Mouse (Mus musculus) fibroblast of lung, adult 2 months (primary cell): Measurements from ENCODE around the gene Cetn2.

Experiments
- DNase-seq: peaks from one replicate; pipeline ENCODE4 v3.0.0-alpha.2; 2011; ENCODE audit warnings: low read depth

The Cetn2 gene

GRCm38 (mm10) chrX:72917884-72918681 lies at the start of gene Cetn2, which contains the start of gene Nsdhl:
Gene Cetn2 (minus strand): TSS chrX:72918411.
Gene Nsdhl (plus strand): TSS chrX:72918557.
- peak; percentile 87 for DNase-seq

DNA sequence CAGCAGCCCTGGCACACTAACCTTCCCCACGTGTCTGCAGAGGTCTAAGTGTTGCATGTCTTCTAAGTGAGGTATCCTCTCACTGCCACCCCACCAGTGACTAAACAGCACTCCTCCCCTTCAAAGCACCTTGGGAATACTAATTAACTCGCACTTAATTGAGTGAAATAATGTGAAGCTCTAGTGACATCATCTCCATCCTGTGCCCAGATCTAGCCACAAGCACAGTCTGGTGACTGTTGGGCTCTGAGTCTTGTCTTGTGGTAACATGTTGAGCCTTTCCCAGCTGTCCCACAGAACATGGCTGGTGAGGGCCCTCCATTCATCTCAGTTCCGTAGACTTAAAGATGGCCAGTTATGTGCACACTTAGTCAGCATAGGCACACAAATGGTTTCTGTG lies 44.5 kb upstream of the Cetn2 start:
- DNase-seq, result no peak

- no peak for DNase-seq
These were observed 43.3 kb upstream of the Cetn2 start for GRCm38 (mm10) chrX:72961511-72961910.

- peak; percentile 2 for DNase-seq
These were observed 42.2 kb upstream of the Cetn2 start for GRCm38 (mm10) chrX:72960431-72960830.

GRCm38 (mm10) chrX:72956486-72956885 lies 38.3 kb upstream of the Cetn2 start:
- DNase-seq, result no peak

DNA sequence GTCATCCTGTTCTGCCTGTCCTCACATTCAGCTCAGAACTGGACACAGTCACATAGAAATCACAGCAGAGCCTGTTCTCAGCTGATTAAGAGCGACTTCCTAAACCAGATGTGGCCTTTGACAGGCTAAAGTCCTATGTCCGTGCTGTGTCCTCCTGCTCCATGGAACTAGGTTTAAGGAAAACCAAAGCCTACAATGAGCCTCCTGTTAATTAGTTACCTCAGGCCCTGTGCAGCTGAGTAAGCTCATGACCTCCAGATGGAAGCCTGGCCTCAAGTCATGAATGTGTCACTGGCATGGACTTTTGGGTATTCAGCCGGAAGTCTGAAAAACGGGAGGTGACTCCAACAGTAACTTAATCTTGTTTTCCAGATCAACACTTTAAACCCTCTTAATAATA lies 35.3 kb upstream of the Cetn2 start:
- peak; percentile 2 for DNase-seq

DNA sequence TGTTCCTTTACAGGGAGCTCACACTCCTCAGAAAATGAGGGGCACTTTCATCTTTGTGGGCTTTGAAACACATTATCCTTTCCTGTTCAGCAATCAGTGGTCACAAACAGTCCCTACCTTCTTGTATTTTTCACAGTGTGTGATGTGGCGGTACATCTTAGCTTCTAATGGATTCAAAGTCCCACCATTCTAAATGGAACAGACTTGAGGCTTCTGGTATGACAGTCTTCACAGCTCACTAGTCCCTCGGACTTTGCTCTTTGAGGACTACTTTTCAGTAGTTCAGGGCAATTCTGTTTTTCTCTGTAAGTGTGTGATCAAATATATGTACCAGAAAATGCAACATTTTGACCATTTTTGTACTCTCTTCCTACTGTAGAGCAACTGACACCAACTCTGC lies 3.2 kb upstream of the Cetn2 start:
- DNase-seq, result no peak

DNA sequence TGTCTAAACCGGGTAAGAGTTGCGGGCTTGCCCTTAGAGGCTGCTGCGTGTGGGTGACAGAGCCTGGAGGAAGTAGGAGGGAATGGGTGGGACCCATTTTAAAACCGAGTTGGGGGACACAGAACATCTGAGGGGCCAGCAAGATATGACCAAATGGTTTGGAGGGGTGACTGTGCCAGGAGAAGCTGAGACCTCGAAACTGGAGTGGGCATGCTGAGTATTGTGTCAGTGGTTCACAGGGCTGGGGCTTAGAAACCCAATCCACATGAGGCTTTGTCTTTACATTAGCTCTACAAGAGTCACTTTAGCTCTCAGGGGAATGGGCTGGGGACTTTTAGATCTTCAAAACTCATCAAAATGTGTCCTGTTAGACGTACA lies 460 bp upstream of the Cetn2 start:
- no peak for DNase-seq

GRCm38 (mm10) chrX:72911611-72912010 lies 6.6 kb downstream of the Cetn2 start:
- DNase-seq, result no peak

- peak; percentile 11 for DNase-seq
These were observed 9.8 kb downstream of the Cetn2 start for GRCm38 (mm10) chrX:72908404-72908741.

GRCm38 (mm10) chrX:72907619-72908403 lies 10.4 kb downstream of the Cetn2 start:
- DNase-seq, result no peak

GRCm38 (mm10) chrX:72902530-72902929 lies 15.7 kb downstream of the Cetn2 start:
- no peak for DNase-seq

DNA sequence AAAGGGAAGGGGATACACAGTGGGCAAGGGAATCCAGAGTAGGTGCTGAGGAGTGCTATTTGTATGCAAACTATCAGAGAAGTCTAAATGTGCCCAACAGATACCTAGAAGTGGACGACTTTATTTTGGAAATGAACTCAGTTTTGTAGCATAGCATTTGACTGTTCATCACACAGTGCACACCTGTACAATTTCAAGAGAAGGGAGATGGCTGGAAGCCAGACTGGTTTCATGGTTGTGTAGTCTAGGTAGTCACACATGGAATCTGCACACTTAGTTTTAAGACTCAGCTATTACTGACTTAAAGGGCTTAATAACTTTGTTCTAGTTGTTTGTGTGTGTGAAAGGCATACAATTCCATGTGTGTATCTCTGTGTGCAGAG lies 22.2 kb downstream of the Cetn2 start:
- DNase-seq, result no peak

- DNase-seq, result no peak
These were observed 22.7 kb downstream of the Cetn2 start for GRCm38 (mm10) chrX:72895388-72896054.
